Mouse (Mus musculus) adipocyte (in vitro differentiated cells): ENCODE results near the gene Tmem167.
A peak's percentile ranks its signal among the peaks of the same experiment; 100 is the strongest.
"Not testable (repeated sequence)": the region's sequence is repeated elsewhere in the genome, so short reads cannot be mapped to it uniquely, and the experiment has no call there.

Experiments used
- DNase-seq: peaks from one replicate; pipeline ENCODE4 v3.0.0-alpha.2; 2016; ENCODE audit warnings: low spot score

Gene Tmem167

DNA sequence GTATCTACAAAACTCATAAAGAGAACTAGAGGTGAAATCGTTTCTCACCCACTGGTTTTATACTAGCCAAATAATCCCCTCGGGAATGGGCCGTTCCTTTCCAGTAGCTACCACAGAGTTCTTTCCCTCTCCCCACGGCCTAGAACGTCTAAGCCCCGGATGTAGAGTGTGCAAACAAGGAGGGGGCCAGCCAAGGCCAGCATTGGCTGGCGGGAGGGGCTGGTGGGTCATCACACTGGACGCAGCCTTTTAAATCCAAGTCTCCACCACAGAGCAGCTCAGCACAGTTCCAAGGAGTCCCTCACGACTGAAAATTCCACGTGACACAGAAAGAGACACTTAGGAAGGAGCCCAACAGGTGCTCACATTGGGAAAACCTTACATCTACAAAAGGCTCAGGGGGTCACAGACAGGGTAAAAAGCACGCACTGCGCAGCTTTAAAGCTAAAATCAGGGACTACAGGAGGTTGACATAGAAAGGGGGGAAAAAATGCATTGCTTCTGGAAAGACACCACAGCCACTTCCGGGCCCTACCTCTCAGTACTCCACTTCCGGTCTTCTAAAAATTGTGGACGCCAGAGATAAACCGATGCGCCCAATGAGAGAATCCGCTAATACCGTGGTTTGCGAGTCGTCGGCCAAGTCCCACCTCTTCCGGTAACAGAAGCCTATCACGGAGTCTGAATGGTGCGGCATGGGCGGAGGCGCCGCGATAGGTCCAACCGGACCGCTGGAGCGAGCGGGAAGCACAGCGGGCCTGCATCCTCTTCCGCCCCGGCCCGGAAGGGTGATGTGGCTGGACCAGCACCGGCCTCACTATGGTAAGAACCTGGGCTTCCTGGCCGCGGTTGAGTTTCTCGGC, at the start of gene Tmem167, which contains the start of gene Xrcc4:
Gene Tmem167, plus strand, starts transcription at position 162 of the 863 bp plus-strand sequence.
Gene Xrcc4, minus strand, starts transcription at position 647 of the 863 bp plus-strand sequence.
- peak; percentile 100 for DNase-seq

DNA sequence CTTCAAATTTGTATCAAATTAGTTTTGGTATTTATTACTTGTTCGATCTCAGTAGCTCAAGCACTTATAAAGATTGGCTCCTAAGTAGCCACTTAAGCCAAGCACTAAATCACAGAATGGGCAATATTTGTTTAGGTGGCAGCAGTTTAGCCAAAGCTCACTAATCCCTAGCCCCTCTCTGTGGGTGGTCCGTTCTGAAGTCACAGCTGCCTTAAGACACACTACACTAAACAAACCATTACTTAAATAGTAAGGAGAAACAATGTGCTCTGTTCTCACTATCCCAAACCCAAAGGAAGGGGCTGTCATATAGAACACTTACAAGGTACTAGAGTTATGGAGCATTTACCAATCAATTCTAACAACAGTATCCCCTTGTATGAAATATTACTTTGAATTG, 49.3 kb upstream of the Tmem167 start:
- DNase-seq = no peak

DNA sequence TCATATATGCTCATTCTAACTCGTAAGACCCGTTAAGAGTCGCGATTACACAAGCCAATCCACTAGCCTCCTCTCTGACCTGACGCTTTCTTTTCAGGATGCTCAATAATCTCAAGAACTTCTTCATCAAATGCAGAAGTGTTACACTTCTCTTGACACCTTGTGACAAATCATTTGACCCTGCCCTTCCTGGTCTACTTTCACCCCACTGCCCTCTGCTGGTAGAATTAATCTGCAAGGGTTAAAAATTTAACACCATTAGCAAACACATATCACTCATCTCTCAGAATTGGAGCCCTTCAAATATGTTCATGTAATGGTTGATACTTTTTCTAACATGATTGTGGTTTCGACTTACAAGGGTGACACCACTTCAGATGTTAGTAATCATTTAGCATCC, 37.2 kb upstream of the Tmem167 start:
- no peak for DNase-seq

DNA sequence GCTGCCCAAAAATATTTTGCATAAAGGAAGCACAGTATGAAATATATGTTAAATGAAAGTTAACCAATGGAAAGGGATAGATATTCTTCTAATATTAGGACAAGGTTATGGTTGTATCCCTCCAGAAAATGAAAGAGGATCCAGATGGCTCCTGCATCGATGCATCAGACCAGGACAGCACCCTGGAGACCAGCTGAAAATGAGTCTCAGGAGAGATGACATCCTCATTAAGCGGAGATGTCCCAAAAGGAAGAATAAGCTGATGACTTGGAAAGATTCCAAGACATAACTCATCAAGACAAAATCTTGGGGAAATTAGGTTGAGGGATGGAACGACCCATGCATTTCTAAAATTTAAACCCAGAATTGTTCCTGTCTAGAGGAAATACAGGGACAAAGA, 36.5 kb upstream of the Tmem167 start:
- no peak for DNase-seq

DNA sequence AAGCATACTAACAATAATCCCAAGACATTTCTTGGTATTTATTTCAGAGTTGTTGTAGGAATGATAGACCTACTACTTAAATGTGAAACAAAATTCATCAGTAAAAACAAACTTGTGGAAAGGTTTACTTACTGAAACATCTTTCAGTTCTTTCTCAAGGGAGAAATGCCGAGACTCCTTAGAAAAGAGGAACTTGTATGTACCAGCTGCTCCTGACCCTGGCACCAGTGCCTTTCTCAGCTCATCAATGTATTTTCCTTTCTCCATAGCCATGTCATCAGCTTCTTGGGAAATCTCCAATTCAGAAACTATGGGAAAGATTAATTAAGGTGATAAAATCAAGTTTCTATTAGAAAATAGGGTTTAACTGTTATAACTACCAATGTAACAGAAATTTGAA, 27.0 kb upstream of the Tmem167 start:
- no peak for DNase-seq

DNA sequence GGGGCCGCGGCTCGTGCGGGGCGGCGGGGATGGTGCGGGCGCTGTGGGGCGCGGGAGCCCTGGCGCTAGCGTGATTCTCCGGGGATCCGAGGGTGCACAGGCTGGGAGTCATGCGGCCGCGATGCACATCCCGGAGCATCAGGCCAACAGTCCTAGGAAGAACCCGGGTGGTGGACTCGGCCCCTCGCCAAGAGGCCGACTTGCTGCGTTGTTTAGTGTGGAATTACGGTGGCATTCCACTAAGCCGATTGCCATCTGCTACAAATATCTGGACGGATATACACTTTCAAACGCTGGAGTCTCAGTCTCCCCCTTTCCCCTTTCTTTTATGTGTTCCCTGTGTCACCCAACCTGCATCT, 881 bp downstream of the Tmem167 start:
- DNase-seq = peak; percentile 77

DNA sequence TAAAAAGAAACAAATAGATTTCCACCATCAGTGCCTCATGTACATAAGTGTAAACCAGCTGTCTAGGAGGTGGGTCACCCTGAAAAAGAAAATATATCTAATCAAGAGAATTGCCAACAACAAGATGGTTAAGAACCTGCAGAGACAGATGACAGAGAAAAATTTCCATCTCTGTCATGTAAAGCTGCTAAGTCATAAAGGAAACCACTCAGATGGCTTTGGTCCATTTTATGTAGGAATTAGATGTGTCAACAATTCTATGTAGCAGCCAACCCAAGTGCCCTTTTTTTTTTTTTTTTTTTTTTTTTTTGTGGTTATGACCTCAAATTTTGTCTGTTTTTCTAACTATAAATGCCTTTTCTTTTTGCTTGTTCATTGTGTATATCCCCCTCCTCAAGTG, 12.6 kb downstream of the Tmem167 start:
- no peak for DNase-seq

DNA sequence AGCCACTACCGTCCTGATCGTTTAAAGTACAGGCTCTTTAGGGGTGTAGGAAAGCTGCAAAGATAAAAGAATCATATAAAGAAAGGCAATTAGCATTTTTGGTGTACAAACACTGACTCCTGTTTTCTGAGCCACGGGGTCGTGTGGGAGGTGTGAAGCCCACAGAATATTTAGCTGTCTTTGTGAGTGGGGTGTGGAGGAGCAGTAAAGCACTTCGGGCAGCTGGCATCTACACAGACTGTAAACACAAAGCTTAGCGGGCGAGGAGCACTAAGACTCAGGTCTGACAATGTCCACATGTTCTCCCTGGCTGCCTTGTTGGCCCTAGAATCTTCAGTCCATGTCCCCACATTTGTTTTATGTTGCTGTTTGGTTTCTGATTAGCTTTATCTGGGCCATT, 17.2 kb downstream of the Tmem167 start:
- DNase-seq = no peak

DNA sequence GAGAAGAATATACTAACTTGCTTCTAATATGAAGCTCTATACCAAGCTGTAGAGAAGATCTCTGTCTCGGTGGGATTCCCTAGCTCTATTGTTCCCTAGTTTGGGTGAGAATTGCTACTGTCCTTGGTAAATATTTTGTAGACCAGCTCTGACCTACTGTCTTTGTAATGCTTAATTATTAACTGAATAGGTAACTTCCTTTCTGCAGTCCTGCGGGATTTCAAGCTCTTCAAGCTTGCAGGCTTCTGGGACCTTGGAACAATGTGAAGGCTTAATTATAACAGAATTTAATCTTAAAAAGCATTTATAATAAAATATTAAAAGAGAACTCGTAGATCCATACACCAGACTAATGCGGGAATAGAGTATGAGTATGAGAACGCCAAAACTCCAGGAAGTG, 19.8 kb downstream of the Tmem167 start:
- DNase-seq = not testable (repeated sequence)

DNA sequence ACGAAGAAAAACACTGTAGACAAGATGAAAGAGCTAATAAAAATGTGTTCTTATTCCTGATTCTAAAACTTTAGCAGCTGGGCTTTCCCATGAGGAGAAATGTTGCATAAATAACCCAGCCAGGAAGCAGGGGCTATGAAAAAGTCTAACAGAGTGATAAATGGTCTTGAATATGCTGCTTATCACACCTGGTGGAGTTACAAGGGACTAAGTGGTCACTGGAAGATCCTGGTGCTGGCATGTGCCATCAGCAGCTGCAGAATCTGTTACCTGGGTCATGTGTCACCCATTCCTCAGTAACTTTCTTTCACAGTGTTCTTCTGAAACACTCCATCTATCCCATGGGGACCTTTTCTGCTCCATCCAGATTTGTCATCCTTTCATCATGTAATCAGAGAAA, 22.8 kb downstream of the Tmem167 start:
- no peak for DNase-seq

DNA sequence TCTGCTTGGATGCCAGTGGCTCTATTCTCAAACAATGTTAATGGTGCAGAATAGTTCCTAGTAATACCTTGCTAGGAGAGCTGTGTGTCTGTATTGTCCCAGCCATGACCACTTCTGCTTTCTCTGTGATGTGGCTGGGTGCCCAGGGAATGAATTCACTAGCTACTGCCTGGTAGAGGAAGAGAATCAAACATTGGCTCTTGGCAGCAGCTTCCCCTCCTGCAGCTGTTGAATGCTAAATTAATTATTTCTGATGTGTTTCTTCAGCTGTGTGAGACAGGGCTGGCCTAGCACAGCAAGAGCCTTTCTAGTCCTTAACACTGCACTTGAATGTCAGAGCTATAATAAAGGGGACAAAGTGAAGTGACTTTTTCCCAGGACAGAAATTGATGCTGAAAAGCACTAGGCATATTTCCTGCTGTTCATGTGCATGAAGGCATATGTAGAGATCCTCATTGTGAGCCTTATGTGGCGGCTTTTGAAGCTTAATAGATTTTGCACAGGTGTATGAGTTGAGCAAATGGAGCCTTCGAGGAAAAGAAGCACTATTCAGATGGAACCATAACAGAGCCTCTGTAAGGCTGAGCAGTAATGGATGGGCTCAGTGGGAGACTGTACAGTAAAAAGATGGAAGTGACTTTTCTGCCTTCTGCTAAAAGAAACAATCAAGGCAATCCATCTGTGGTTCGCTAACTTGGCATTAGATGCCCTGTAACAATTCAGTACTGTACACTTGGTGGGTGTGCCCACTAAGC, 47.4 kb downstream of the Tmem167 start:
- peak; percentile 67 for DNase-seq

DNA sequence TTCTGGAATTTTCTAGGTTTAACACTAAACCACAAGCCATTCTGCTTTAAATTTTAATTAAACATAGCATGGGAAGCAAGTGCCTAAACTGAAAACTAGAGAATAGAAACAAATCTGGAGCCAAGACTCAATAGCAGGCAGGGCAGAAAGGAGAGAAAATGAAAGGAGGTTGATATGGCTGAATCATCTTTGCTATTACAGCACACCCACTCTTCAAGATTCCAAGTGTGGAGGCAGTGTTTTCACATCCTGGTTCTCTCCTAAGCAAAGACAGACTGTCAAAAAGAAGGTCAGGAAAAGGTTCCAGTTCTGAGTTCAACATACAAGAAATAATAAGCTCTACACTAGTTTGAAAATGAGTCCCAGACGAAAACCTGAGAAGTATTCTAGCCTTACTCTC, 52.8 kb downstream of the Tmem167 start:
- DNase-seq = no peak

DNA sequence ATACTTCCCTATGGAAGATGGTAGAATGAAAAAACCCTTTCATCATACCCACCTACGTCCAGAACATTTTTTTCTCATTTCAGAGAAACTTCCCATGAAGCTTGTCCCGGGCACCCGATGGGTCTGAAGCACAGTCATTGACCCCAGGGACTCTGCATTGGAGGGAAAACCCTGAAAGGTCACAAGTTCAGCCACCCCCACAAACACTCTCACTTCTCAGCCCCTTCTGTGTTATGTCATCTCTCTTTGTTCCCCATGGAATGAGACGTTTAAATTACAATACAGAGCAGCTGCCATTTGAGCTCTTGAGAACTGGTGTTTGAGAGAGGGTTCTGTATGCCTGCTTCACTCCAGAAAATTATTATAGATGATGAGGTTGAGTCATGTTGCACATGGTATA, 54.3 kb downstream of the Tmem167 start:
- DNase-seq = no peak

DNA sequence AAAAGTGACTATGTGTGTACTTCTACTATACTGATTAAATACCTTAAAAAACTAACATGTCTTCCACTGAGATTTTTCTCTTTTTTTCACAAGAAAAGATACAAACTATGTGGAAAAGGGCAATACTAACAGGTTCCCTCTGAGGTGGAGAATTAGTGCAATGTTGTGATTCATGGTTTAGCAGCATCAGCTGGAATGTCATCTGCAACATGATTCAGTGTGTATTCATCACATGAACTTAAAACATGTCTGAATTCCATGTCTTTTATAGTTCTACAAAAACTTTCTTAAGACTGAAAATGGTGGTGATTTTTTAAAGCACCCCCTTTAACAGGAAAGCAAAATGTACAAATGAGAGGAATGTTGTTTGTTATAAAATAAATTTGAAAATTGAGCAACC, 63.0 kb downstream of the Tmem167 start:
- no peak for DNase-seq

DNA sequence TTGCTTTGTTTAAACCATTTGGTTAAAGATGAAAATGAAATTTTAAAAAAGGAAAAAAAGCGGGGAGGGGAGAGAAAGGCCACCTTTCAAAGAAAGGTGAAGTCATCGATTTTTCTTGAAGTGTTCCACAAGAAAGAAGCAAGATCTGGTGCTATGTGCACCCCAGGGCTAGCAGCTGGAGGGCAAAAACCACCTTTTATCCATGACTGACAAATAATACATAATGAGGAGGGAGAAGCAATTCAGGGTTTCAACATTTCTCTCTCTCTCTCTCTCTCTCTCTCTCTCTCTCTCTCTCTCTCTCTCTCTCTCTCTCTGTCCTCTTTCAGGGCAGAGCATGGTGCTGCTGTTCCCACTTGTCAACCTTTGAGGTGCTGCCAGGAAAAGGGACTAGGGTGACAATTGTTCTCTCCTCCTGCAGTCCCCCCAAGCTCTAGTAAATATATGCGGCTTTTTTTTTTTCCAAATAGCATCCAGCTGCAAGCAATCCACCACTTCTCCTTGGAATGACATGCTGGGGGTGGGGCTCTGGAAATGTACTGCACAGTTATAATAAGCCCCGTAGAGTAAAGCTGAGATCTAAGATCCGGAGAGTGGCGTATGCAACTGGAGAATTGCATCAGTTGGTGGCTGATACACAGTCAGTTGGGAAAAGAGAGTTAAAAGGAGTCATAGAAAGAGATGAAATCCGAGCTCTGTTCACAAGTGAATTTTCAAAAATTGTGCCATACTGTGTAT, 63.8 kb downstream of the Tmem167 start:
- peak; percentile 3 for DNase-seq

DNA sequence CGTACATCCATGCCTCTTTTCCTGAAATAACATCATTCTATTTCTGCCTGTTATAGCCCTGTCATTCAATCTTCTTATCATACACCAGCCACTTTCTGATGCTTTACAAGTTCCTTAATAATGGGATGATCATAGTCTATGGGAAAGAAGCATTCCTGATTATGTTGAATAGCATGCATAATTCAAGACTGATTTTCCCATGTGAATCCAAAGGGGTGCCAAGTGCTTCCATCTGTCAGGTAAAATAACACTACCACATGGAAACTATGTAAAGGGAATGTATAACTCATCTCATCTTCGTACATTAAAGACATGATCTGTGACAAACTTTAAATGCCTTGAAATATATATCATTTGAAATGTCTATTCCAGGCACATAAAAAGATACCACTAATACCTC, 75.2 kb downstream of the Tmem167 start:
- DNase-seq = no peak

DNA sequence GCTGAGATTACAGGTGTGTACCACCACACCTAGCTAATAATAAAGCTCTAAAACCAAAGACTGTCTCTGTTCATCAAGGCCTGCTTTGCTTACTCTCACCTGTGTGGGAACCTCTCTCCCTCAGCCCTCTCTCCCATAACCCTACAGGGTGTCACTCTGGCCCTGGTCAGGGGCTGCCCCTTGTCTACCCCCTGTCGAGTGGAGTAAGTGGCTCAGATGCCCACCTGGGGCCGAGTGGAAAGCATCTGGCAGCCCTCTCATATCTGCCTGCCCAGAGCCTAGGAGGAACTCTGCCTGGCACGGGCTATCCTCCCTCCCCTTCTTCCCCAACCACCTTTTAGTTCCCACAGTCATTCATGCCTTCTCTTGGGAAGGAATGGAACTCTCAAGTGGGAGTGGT, 78.1 kb downstream of the Tmem167 start:
- DNase-seq = no peak

DNA sequence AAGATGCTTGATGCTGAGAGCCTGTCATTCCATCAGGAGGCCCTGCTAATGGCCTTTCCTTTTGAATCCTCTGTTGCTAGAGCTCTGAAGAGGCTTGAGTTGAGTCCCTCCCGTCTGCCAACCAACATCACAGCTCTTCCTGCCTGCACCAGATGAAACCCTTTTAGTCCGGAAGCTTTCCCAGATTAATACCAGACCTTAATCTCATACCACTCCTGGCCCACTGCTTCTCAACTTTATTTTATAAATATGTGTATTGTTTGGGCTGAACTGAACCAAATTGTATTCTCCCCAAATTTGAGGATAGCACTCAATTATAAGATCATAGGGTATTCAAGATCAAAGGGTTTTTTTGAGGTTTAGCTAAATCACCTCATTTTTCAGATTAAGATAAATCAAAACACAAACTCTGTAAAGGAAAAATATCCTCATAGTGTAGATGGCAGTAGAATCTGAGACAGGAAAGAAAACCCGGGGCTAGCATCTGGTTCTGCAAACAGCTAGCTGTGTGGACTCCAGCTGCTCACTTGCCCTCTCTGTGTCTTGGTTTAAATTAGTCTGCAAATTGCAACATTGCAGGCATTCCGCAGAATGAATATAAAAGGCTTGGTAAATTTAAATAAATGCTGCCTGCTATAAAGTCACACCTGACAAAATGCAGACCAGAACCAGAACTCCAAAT, 81.3 kb downstream of the Tmem167 start:
- no peak for DNase-seq

DNA sequence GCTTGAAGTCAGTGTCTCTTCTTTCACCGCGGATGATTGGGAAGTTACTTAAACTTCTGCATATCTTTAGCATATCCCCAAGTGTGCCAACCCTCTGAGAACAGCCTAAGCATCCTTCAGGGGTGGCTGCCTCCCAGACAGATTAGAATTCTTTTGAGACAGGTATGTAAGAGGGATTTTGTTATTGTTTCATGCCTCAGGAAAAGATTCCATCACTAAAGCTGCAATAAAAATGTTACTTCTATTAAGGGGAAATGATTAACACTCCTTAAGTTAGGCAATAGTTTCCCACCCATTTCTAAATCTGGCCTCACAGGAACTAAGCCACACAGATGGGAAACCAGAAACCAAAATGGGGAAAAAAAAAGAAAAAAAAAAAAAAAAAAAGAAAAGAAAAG, 81.9 kb downstream of the Tmem167 start:
- no peak for DNase-seq

DNA sequence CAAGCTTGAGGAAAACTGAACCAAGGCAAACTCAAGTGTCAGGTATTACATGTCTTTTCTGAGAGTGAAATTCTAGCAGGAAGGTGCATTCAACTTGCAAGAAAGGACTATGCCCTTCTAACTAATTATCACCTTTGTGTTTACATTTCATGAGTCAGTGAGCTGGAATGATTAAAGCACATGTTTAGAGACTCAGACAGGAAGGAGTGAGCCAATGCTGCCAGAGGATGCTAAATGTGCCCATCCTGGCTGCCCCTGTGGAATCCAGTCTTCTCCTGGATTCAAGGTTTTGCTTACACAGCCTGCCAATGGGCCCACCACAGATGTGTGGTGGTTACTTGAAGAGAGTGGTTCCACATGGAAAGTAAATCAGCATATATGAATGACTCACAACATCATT, 82.5 kb downstream of the Tmem167 start:
- DNase-seq = no peak

DNA sequence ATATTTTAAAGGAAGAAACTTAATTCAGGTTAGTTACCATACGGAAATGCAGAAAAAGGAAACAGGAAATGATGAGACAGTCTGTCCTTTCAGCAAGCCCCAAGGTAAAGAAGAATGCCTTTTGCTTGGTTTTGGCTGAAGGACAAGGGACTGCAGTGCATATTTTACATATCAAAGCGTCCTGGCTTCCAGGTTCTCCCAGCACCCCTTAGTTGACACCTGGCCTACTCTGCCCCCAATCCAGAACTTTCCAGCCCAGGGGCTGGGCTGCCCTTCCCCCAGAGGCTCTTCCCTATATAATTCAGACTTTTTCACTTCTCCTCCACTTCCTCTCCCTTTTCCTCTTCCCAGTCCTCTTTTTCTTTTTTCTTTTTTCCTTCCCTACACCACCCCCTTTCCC, 86.7 kb downstream of the Tmem167 start:
- DNase-seq = no peak

DNA sequence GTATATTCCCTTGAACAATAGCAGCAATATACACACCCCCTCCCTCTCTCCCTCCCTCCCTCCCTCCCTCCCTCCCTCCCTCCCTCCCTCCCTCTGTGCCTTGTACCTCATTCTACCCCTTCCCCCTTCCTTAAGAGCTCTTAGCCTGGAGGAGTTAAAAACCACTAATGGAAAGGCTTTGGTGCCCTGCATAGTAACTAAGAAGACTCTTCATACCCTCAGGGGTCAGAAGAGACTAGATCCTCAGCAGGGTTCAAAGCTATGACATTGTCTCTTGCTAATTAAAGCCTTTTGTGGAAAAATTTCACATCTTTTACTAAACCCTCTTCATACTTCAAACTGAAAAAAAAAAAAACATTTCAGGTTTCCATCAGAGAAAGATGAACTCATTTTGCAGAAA, 93.3 kb downstream of the Tmem167 start:
- DNase-seq = no peak
